Mouse (Mus musculus) 3T3-L1 (cell line): ENCODE data around the gene Ntn4.

Experiments used
- DNase-seq: peaks from one replicate; pipeline ENCODE4 v3.0.0-alpha.2; 2015; ENCODE audit warnings: low read depth, low spot score

Ntn4 gene

GRCm38 (mm10) chr10:93640521-93640952, at the start of gene Ntn4:
Gene Ntn4, plus strand, starts transcription at chr10:93640681.
- DNase-seq: no peak

GRCm38 (mm10) chr10:93592456-93592855, 48.0 kb upstream of the Ntn4 start:
- peak; percentile 40 for DNase-seq

- peak; percentile 69 for DNase-seq
Observed at GRCm38 (mm10) chr10:93594022-93594482, 46.4 kb upstream of the Ntn4 start.

- no peak for DNase-seq
Observed at GRCm38 (mm10) chr10:93595831-93596230, 44.6 kb upstream of the Ntn4 start.

- DNase-seq: peak; percentile 0
Observed at GRCm38 (mm10) chr10:93596641-93597040, 43.8 kb upstream of the Ntn4 start.

GRCm38 (mm10) chr10:93602309-93602708, 38.2 kb upstream of the Ntn4 start:
- no peak for DNase-seq

- DNase-seq: peak; percentile 10
Observed at GRCm38 (mm10) chr10:93603256-93603655, 37.2 kb upstream of the Ntn4 start.

GRCm38 (mm10) chr10:93606326-93606725, 34.2 kb upstream of the Ntn4 start:
- no peak for DNase-seq

GRCm38 (mm10) chr10:93608051-93608450, 32.4 kb upstream of the Ntn4 start:
- peak; percentile 3 for DNase-seq

GRCm38 (mm10) chr10:93609236-93609635, 31.2 kb upstream of the Ntn4 start:
- no peak for DNase-seq

GRCm38 (mm10) chr10:93610896-93611295, 29.6 kb upstream of the Ntn4 start:
- no peak for DNase-seq

- no peak for DNase-seq
Observed at GRCm38 (mm10) chr10:93611419-93612007, 29.0 kb upstream of the Ntn4 start.

- no peak for DNase-seq
Observed at GRCm38 (mm10) chr10:93614850-93615249, 25.6 kb upstream of the Ntn4 start.

- peak; percentile 78 for DNase-seq
Observed at GRCm38 (mm10) chr10:93620438-93621179, 19.9 kb upstream of the Ntn4 start.

- DNase-seq: no peak
Observed at GRCm38 (mm10) chr10:93623725-93624124, 16.8 kb upstream of the Ntn4 start.

GRCm38 (mm10) chr10:93624151-93624550, 16.3 kb upstream of the Ntn4 start:
- DNase-seq: no peak

GRCm38 (mm10) chr10:93630310-93630709, 10.2 kb upstream of the Ntn4 start:
- no peak for DNase-seq

GRCm38 (mm10) chr10:93632086-93632485, 8.4 kb upstream of the Ntn4 start:
- DNase-seq: no peak

- DNase-seq: no peak
Observed at GRCm38 (mm10) chr10:93633563-93633962, 6.9 kb upstream of the Ntn4 start.

GRCm38 (mm10) chr10:93633971-93634370, 6.5 kb upstream of the Ntn4 start:
- no peak for DNase-seq

GRCm38 (mm10) chr10:93635941-93636340, 4.5 kb upstream of the Ntn4 start:
- no peak for DNase-seq

- no peak for DNase-seq
Observed at GRCm38 (mm10) chr10:93640953-93641820, 706 bp downstream of the Ntn4 start.
